Mouse (Mus musculus) left cerebral cortex, adult 2 months (tissue): ENCODE data around the gene Fam83f. TPM values are rescaled to one million over a fixed set of nuclear protein-coding genes. Genes with fewer than 3 reads are reported as not detected.
A peak's percentile ranks its signal among the peaks of the same experiment; 100 is the strongest.

Experiments
- DNase-seq, 2 experiments: peaks; one replicate each; pipeline ENCODE4 v3.0.0; 2021 to 2022; ENCODE audit warnings: low spot score in 2 of 2, mixed read lengths in 1 of 2; ENCODE audit errors: extremely low spot score in 1 of 2
- H3K27ac ChIP-seq: fragments of 200-600 bp; 2 replicates; pipeline ENCODE4 v1.8.1; 2022
- H3K4me3 ChIP-seq: fragments of 200-600 bp; 2 replicates; pipeline ENCODE4 v1.8.1; 2022
- CTCF ChIP-seq: fragments of 200-600 bp; IDR thresholded peaks from 2 replicates; pipeline ENCODE4 v1.8.1; 2022; ENCODE audit warnings: antibody characterized with exemption, mild to moderate bottlenecking, moderate library complexity
- intact Hi-C: fragments of 180-260 bp; cut with DNase I; formaldehyde crosslinking; loops from one replicate; pipeline ENCODE4 v1.15.1; 2025
- long read RNA-seq, 2 experiments: library from polyadenylated mRNA; stranded (forward); transcript quantifications; one replicate each; pipeline ENCODE4 v2.0.0; 2021; ENCODE audit warnings: borderline mapping rate in 2 of 2
- total RNA-seq, 2 experiments: library from RNA; stranded (reverse); gene quantifications; 2 replicates each; pipeline ENCODE4 v1.2.3; 2021

The Fam83f gene
- under 1 TPM; 0.26 to 0.54 TPM for total RNA-seq
- long read RNA-seq, experiment 1: 0 reads
- long read RNA-seq, experiment 2: 0 reads

DNA sequence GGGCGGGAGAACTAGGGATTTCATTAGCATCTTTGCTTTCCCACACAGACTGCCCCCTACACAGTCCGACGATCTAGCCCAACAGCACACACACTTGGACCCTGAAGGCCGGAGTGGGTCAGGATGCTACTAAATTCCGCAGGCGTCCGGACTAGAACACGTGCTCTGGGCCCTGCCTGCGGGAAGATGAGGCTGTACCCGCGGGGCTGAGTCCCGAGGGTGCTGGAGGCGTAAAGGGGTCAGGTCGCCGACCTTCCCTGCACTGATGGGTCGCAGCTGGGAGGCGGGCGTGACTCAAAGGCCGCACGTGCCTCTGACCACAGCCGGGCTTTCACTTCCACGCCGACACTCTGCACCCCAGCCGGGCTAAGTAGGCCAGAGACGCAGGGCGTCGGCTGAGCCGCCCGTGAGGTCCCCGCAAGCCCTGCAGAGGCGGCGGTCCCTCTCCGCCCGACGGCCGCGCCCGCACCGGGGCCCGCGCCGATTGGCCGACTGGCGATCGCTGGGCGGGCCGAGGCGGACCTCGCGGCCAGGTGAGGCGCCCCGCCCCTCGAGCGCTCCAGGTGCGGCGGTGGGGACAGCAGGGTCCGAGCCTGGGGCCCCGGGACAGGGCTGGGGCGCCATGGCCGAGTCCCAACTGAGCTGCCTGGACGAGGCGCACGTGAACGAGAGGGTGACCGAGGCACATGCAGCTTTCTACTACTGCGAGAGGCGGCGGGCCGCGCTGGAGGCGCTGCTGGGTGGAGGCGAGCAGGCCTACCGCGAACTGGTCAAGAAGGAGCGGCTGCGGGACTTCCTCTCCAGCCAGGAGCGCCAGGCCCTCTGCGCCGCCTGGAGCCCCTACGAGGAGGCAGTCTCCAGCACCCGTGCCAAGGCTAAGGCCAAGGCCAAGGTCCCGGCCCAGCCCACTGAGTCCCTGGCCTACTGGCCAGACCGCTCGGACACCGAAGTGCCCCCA, at the start of gene Fam83f:
TSS of gene Fam83f (plus strand) at position 553 of the 958 bp plus-strand sequence.
- peak in 1 of 2 experiments; percentile 23 for DNase-seq
- intact Hi-C loops: no loop called here
- no peak for TF ChIP-seq CTCF
- Histone ChIP-seq H3K27ac (peak within 1 kb of the TSS; percentile 15; the same call in 1 of the 2 replicates), H3K4me3 (peak within 1 kb of the TSS; percentile 26)

DNA sequence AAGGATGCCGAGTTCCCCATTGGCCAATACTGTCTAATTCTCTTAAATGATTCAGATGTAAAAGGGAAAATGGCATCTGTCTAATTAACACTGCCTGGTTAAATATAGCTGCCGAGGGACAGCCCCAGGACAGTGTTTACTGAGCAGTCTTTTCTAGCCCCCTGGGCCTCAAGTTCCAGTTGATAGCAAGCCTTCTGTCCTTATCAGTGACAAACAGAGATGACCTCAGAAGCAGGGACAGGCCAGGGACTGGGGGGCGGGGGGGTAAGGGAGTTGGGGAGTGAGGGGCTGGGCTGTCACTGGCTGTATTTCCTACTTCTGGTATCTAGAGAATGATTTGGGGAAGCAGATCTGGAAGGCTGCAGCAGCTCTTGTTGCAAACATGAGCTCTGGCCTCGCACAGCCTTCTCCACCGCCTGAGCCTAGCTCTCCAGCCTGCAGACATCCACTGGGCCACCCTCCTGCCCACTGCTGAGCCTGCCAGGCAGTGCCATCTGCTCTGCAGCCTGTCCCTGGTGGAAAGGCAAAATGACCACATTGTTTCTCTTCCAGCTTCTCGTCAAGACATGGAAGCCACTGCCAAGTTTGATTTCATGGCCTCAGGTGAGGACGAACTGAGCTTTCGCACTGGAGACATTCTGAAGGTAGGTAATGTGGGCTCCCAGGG, 48.3 kb upstream of the Fam83f start:
- Histone ChIP-seq H3K4me3 (no peak overlapping the region), H3K27ac (no peak overlapping the region)
- TF ChIP-seq CTCF: no peak
- DNase-seq: no peak
- intact Hi-C loops: no loop called here

DNA sequence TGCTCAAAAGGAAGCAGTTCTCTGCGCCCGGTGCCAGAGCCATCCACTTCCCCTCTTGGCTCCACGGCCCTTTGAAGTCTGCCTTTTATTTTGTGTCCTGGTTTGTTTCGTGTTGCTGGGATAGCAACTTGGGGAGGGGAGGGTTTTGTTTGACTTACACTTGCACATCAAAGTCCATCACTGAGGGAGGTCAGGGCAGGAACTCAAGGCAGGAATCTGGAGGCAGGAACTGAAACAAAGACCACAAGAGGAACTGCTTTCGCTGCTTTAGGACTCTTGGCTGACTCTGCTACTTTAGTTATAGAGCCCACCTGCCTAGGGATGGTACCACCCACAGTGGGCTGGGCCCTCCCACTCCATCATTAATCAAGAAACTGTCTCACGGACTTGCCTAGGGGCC, 45.2 kb upstream of the Fam83f start:
- no peak overlapping the region for H3K27ac ChIP-seq
- DNase-seq: no peak
- H3K4me3 ChIP-seq: no peak overlapping the region
- no peak for TF ChIP-seq CTCF
- intact Hi-C loops: no loop called here

DNA sequence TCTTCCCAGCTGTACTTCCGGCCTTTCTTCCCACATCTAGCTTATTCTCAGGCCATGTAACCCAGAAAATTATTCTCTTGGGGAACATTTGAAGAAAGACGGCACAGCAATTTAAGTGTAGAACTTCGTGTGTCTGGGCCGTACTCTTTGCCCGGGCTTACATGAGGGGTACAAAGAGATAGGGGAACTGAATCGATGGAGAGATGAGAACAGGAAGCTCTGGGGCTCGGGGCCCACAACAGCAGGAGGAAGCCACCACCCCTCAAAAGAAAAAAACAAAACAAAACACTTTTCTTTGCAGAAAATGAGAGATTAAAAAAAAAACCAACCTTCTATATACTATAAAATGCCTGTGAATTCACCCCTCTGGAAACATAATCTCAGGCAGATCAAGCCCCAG, 41.5 kb upstream of the Fam83f start:
- TF ChIP-seq CTCF: no peak
- intact Hi-C loops: loop anchor here (2.0 to 5.0 kb wide), 4 partner anchors 13 to 343 kb away; partner anchors contain the start of gene Cacna1i
- Histone ChIP-seq H3K27ac (peak overlapping the region; percentile 3), H3K4me3 (no peak overlapping the region)
- DNase-seq: no peak

DNA sequence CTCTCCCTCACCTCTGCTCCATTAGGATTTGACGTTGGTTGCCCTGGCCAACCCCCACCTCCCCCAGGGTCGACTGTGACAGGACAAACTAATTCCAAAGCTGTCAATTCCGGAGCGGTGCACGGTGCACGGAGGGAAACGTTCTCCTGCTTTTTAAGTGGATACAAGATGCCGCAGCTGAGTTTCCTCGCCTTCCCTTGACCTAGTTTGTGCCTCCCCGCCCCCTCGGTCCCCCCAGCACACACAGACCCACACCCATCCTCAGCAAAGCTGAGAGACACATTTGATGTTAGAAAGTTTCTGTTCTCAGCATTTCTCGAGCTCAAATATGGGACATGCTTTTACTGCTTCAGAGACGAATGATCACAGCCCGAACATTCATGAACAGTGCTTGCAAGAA, 40.9 kb upstream of the Fam83f start:
- TF ChIP-seq CTCF: no peak
- Histone ChIP-seq H3K27ac (peak overlapping the region; percentile 3), H3K4me3 (no peak overlapping the region)
- intact Hi-C loops: loop anchor here (2.0 to 5.0 kb wide), 4 partner anchors 14 to 343 kb away; partner anchors contain the start of gene Cacna1i
- no peak for DNase-seq

DNA sequence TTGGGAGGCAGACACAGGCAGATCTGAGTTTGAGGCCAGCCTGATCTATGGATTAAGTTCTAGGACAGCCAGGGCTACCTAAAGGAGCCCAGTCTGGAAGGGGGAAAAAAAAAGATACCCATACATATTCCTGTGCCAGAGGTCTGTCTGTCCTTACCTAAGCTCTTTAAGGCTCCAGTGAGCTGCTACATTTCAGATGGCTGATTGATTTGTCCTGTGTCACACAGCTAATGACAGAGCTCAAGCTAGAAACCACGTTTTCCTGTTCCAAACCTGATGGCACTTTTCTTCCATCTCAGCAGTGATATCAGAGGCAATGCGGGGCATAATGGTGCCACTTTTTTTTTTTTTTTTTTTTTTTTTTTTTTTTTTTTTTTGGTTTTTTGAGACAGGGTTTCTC, 40.3 kb upstream of the Fam83f start:
- DNase-seq: no peak
- intact Hi-C loops: loop anchor here (2.0 to 5.0 kb wide), 4 partner anchors 15 to 344 kb away; partner anchors contain the start of gene Cacna1i
- Histone ChIP-seq H3K4me3 (no peak overlapping the region), H3K27ac (no peak overlapping the region)
- no peak for TF ChIP-seq CTCF

DNA sequence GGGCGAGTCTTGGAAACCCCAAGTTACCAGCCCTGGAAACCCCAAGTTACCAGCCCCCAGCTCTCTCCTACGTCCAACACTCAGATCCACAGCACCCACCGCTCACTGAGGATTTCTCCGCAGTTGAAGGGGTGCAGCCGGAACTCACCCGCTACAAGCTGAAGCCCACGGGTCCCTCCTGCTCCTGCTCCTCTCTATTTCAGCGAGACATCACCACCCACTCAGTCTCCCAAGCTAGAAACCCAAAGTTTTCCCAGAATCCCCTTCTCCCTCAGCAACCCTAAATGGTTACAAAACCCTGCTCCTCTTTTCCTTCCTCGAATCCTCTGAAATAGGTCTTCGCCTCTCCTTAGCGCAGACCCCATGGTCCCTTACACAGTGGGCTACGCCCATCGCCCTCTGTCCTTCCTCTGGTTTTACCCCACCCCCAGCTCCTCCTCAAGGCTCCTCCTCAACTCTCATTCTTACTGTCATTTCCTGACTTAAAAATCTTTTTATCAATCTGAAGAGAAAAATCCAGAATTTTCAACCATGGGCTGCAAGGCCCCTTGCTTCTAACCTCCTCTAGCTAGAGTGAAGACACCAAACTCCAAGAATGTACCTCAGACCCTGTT, 39.3 kb upstream of the Fam83f start:
- DNase-seq: peak; percentile 50 to 58
- no peak for TF ChIP-seq CTCF
- Histone ChIP-seq H3K4me3 (no peak overlapping the region), H3K27ac (peak overlapping the region; percentile 82)
- intact Hi-C loops: loop anchor here (2.0 to 5.0 kb wide), 4 partner anchors 102 to 345 kb away; partner anchors contain the start of gene Cacna1i

DNA sequence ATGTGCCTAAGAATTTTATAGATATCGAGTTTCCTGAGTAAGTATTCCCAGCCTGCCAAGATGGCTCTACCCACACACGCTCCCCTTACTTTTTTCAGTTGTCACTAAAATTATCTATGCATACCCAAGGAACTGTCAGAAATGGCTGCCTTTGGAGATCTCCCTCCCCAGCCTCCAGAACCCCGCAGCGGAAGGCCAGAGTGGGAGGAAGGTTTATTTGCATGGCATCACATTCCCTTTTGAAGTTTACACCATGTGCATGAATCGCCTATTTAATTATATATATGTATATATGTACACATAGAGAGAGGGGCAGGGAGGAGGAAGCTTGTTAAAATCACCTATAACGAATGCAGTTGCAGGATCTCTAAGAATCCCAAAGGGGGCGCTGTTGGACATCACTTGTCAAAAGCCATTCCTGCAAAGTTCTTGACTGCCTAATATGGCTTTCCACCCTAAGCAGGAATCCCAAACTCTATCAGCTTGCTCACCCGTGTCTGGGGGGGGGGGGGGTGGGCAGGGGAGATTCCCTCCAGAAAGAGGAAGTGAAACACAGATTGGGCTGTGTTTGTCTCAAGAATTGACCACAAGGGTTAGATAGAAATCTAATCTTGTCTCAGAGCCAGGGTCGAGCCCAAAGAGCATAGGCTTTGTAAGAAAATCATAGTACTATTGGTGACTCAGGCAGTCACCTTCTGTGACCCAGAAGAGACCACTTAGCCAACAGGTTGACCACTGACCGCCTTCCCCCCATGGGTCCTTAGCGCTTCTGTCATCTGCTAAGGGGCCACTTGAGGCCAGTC, 37.1 kb upstream of the Fam83f start:
- TF ChIP-seq CTCF: peak; percentile 77
- DNase-seq: peak; percentile 40 to 60

DNA sequence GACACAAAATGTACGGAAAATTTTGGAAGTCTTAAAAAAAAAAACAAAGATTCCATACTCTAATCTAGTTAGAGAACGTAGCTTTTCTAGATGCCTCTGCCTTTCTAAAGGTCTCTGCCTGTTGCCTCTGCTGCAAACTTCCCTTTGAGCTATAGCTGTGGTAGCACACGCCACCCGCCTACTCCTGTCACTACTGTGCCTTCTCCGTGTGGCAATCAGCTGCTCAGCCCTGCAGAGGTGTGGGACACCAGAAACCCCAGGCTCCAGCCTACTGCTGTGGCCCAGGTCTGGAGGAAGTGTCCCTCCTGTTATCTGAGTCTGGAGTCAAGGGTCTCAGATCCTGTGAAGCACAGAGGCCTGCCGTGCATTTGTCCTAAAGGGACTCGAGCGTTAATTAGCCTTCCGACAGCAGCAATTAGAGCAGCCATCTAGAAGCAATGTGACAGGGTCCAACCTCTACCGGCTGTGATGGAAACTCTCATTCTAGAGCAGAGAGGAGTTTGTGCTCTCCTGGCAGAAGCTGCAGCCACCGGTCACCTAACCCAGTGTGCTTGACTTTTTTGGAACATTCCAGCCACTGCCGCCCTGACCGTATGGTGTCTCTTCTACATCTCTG, 34.8 kb upstream of the Fam83f start:
- intact Hi-C loops: no loop called here
- TF ChIP-seq CTCF: no peak
- no peak for DNase-seq

More for the DNA sequence above, 37.1 kb upstream of the Fam83f start:
- intact Hi-C loops: loop anchor here (1.0 to 5.0 kb wide), 5 partner anchors 60 to 347 kb away; partner anchors contain the start of gene Cacna1i
- H3K4me3 ChIP-seq: no peak overlapping the region
- H3K27ac ChIP-seq: no peak overlapping the region

DNA sequence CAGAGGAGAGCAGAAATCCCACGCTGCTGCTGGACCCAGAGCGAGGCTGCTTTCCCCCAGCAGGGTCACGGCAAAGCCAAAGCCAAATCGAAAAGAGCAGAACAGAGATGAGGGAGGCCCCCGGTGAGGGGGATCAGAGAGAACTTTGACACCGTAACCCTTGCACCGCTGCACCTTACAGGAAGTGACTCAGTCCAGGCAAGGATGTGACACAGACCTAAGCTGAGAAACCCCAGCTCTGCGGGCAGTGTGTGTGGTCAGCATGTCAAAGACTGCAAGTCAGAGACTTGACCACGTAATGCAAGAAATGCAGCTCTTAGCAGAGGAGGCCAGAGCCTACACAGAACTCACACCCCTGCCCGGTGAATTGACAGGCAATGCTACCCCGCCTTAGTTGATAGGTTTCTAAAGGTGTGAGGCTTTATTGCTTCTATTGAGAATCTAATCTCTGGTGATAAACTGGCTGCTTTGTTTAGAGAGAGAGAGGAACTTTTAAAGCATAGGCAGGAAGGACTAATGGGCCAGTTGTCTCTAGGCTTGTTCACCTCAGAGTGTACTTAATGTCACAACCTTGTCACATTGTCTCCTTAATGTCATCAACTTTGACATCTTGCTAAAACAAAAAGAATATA, 32.5 kb upstream of the Fam83f start:
- DNase-seq: no peak
- intact Hi-C loops: no loop called here
- TF ChIP-seq CTCF: no peak

More for the DNA sequence above, 34.8 kb upstream of the Fam83f start:
- Histone ChIP-seq H3K27ac (no peak overlapping the region), H3K4me3 (no peak overlapping the region)

More for the DNA sequence above, 32.5 kb upstream of the Fam83f start:
- H3K4me3 ChIP-seq: no peak overlapping the region
- H3K27ac ChIP-seq: no peak overlapping the region
